Mouse (Mus musculus) v-Abl transformed pro-B cells (cell line): ENCODE results near the gene Gimap5.

Source experiments
- in situ Hi-C, 2 experiments: fragments of 400-800 bp; cut with MboI; formaldehyde crosslinking; loops; one replicate each; pipeline ENCODE4 v1.15.1; 2025; ENCODE audit not compliant: unreplicated experiment in 2 of 2

The Gimap5 gene

DNA sequence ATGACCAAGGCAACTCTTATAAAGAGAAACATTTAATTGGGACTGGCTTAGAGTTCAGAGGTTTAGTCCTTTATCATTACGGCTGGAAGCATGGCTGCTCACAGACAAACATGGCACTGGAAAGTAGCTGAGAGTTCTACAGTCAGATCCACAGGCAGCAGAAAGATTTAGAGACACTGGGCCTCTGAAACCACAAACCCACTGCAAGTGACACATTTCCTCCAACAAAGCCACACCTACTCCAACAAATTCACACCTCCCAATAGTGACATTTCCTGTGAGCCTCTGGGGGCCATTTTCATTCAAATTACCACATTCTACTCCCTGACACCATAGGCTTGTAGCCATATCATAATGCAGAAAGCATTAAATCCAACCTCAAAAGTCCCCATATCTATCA is 55.9 kb downstream of the Gimap5 start:
- in situ Hi-C loops, result no loop called here

- in situ Hi-C loops, result no loop called here
These were observed 57.5 kb downstream of the Gimap5 start for GRCm38 (mm10) chr6:48803406-48804051.
